1 mouse cellular context compared by ENCODE assay signal in genomic region chr13:35991185-35991584, GRCm38 (mm10). TPM values are rescaled to one million over a fixed set of nuclear protein-coding genes. Genes with fewer than 3 reads are reported as not detected.
"Had no signal": no experiment of that assay in that cellular context is flagged by ENCODE, and none has a peak within 500 bp of the region (broad histone marks: within the 10 kb centered on the region; RNA-seq: fewer than 3 reads in every experiment).

No protein-coding gene starts in this region.

RNA-seq across cellular contexts. Expression of gene Ppp1r3g, which starts 32.5 kb away (rescaled TPM):
- total RNA-seq: neutrophil, adult 5-6 weeks had no signal
